Mouse (Mus musculus): ENCODE results near the gene Zbed6. TPM values are rescaled to one million over a fixed set of nuclear protein-coding genes. Genes with fewer than 3 reads are reported as not detected.
A peak's percentile ranks its signal among the peaks of the same experiment; 100 is the strongest.

Zbed6 gene
- polyA plus RNA-seq, 1 experiment from 2014 or later, result not detected

DNA sequence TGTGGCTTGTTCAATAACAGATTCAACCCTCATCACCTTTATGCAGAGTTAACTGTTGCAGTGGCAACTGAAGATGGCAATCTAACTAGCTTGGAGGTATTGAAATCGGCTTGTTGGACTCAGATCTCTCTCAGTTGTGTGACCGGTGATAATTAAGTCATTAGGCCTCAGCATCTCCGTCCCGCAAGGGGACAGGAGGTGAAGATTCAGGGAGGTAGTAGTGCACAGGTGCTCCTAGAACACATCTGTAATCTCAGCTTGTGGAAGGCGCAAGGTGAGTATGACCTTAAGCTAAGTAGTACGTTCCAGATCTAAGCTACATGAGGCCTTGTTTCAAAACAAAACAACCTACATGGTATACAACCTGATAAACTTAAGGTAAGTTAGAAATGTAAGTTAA lies 50.1 kb downstream of the Zbed6 start:
- no peaks in the 10 kb centered on the region for H3K27me3 ChIP-seq
- H3K4me2 ChIP-seq, result peak overlapping the region; percentile 13; the same call in 1 of the 2 replicates
- H3K4me3 ChIP-seq, result no peak overlapping the region
- peaks cover 33% of the 10 kb centered on the region for H3K36me3 ChIP-seq
- no peaks in the 10 kb centered on the region for H3K9me3 ChIP-seq
- no peak overlapping the region for H3K27ac ChIP-seq
- H3K4me1 ChIP-seq (replicated peaks), result peaks cover 11% of the 10 kb centered on the region
- ATAC-seq (ENCODE audit: low FRiP score), result peak; percentile 41; the same call in 1 of the 2 replicates
- 0 out of 2 replicates have a peak overlapping the region, but pooled peaks have one; percentile 49 for H3K9ac ChIP-seq
- 60% methylated on average over 6 of the region's 6 CpGs for WGBS

GRCm38 (mm10) chr1:133609771-133610502 lies 50.7 kb downstream of the Zbed6 start, which contains the start of gene Snrpe:
Gene Snrpe, minus strand, starts transcription at chr1:133610291.
- Histone ChIP-seq H3K9ac (peak within 1 kb of the TSS; percentile 94), H3K4me3 (peak within 1 kb of the TSS; percentile 92), H3K36me3 (peaks cover 40% of the 10 kb centered on the region), H3K4me1 (replicated peaks) (peaks cover 11% of the 10 kb centered on the region), H3K27me3 (no peaks in the 10 kb centered on the region), H3K4me2 (peak within 1 kb of the TSS; percentile 63), H3K27ac (peak within 1 kb of the TSS; percentile 94), H3K9me3 (no peaks in the 10 kb centered on the region)
- under 1% methylated on average over 72 of the region's 73 CpGs for WGBS
- peak; percentile 97 for ATAC-seq (ENCODE audit: low FRiP score)

Other genes with a start within 250 kb of the Zbed6 start
- 7.9 and 8.0 TPM in 2 replicates for gene Sox13, start 236.5 kb downstream of the Zbed6 start, polyA plus RNA-seq (2015; fragmentation: Nextera tagmentation; extraction: Ambion mirVana)
- 586 and 614 TPM in 2 replicates for gene Snrpe, start 50.6 kb downstream of the Zbed6 start, polyA plus RNA-seq (2015; fragmentation: Nextera tagmentation; extraction: Ambion mirVana)
- 3.7 TPM in 2 replicates for gene Gm38394, start 433 bp upstream of the Zbed6 start, polyA plus RNA-seq (2015; fragmentation: Nextera tagmentation; extraction: Ambion mirVana)
- gene Lax1, start 29.2 kb upstream of the Zbed6 start, polyA plus RNA-seq (2015; fragmentation: Nextera tagmentation; extraction: Ambion mirVana), result 0.10 and 0.16 TPM in 2 replicates
- gene Atp2b4, start 140.2 kb upstream of the Zbed6 start, polyA plus RNA-seq (2015; fragmentation: Nextera tagmentation; extraction: Ambion mirVana), result 12.1 and 13.1 TPM in 2 replicates
- gene Optc, start 247.1 kb upstream of the Zbed6 start, polyA plus RNA-seq (2015; fragmentation: Nextera tagmentation; extraction: Ambion mirVana), result 2.7 and 3.6 TPM in 2 replicates